Mouse (Mus musculus): ENCODE results near the gene Alk. TPM values are rescaled to one million over a fixed set of nuclear protein-coding genes. Genes with fewer than 3 reads are reported as not detected.
"Not testable (repeated sequence)": the region's sequence is repeated elsewhere in the genome, so short reads cannot be mapped to it uniquely, and the experiment has no call there.

The Alk gene
- total RNA-seq, 2 experiments from 2014 or later: 0.10 TPM; not detected in 1

GRCm38 (mm10) chr17:72532266-72532665 lies 72.2 kb downstream of the Alk start:
- intact Hi-C loops (cut with DNase I): no loop called here
- DNase-seq: no peak

GRCm38 (mm10) chr17:72528481-72528880 lies 75.9 kb downstream of the Alk start:
- intact Hi-C loops (cut with DNase I): loop anchor here (10.0 kb wide), 2 partner anchors 234 to 864 kb away; no protein-coding TSS in a partner anchor
- DNase-seq: no peak

DNA sequence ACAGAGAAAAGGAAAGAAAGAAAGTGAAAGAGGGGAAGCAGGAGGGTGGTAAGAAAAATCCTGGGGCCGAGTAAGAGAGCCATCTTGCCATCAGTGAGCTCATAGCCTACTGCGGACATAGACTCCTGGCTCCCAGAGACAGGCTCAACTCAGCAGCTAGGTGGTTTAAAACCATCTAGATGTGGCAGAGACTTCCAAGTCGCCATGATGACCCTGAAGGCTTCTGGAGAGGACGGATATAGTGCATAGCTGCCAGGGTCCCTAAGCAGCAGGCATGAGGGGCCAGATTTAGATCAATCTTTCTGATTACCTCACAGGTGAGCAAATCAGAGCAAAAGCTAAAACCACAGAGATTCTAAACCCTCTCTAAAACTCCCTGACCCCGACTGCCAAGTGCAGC lies 76.9 kb downstream of the Alk start:
- no peak for DNase-seq
- intact Hi-C loops (cut with DNase I): loop anchor here (10.0 kb wide), 2 partner anchors 233 to 863 kb away; no protein-coding TSS in a partner anchor

DNA sequence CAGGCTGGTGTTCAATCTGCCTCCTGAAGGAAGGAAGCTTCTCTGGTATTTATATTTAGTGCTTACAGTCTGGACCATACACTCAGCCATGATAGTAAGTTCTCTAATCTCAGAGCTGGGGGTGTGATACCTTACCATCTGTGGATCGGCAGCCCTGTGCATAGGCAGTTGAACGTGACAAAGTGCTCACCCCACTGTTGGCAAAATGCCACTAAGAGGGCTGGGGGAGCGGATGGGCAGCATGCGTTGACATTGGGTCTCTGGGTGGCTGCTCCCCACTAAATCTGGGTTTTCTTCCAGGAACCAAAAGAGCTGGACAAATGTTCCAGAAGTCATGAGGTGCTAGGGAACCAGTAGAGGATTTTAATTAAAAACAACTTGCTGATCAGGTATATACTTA lies 78.1 kb downstream of the Alk start:
- no peak for DNase-seq
- intact Hi-C loops (cut with DNase I): loop anchor here (10.0 kb wide), 2 partner anchors 232 to 862 kb away; no protein-coding TSS in a partner anchor

GRCm38 (mm10) chr17:72524839-72525238 lies 79.6 kb downstream of the Alk start:
- intact Hi-C loops (cut with DNase I): loop anchor here (10.0 kb wide), 2 partner anchors 230 to 860 kb away; no protein-coding TSS in a partner anchor
- DNase-seq: no peak

DNA sequence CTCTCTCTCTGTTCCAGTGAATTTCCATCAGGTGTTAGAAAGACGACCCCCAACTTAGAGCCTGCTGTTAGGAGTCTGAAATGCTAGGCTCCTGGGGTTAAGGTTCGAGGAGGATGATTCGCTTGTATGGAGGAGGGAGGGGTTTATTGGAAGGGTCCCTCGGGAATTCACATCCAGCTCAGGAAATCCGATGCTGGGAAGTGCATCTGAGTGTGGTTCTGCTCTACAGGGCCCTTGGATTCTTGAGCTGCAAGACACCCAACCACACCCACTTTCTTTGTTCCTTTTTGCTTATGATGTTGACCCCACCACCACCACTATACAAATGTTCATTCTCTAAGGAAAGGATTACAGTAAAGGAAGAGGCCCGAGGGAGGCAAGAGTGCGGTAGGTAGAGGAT lies 81.4 kb downstream of the Alk start:
- intact Hi-C loops (cut with DNase I): loop anchor here (2.0 to 10.0 kb wide), 3 partner anchors 228 to 858 kb away; no protein-coding TSS in a partner anchor
- no peak for DNase-seq

- intact Hi-C loops (cut with DNase I): loop anchor here (2.0 to 10.0 kb wide), 3 partner anchors 228 to 858 kb away; no protein-coding TSS in a partner anchor
- DNase-seq: peak; percentile 17 to 21
Measured at GRCm38 (mm10) chr17:72522381-72522780, 82.0 kb downstream of the Alk start.

DNA sequence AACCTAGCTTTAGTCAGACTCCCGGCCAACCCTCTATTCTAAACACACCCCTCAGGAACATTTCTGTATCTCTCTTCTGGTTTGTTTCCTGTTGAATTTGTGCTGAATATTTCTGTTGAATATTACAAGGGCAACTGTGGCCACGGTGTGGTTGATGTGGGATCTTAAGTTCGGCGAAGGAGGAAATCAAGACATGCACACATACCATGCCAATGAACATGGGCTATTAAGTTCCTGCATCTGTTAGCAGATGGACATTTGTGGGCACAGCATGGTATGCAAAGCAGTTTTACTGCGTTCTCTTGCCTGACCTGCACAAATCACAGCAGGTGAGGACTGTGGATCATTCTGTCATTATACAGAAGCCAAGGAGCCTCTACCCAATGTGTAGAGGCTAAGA lies 83.1 kb downstream of the Alk start:
- DNase-seq: no peak
- intact Hi-C loops (cut with DNase I): loop anchor here (10.0 kb wide), 2 partner anchors 227 to 857 kb away; no protein-coding TSS in a partner anchor

DNA sequence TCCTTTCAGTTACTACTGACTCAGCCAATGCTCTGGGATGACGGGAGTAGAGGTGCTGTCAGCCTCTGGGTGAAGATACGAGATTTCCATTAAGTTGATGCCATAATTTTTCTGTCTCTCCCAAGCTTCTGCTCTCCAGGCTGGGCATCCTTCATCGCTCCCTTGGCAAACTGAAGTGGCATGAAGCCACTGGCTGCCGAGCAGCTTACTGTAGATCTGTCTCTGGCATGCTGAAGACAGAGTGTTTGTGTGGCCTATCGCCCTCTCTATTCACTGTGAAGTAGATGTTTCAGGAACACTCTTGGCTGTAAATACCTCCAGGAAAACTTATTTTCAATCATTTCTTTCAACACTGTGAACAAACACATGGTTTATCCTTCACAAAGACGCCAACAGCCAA lies 93.7 kb downstream of the Alk start:
- intact Hi-C loops (cut with DNase I): no loop called here
- no peak for DNase-seq

GRCm38 (mm10) chr17:72508678-72509394 lies 95.6 kb downstream of the Alk start:
- intact Hi-C loops (cut with DNase I): no loop called here

GRCm38 (mm10) chr17:72505213-72505612 lies 99.2 kb downstream of the Alk start:
- no peak for DNase-seq
- intact Hi-C loops (cut with DNase I): no loop called here

More at GRCm38 (mm10) chr17:72508678-72509394, 95.6 kb downstream of the Alk start:
- no peak for DNase-seq

GRCm38 (mm10) chr17:72504581-72504980 lies 99.8 kb downstream of the Alk start:
- no peak for DNase-seq
- intact Hi-C loops (cut with DNase I): no loop called here

DNA sequence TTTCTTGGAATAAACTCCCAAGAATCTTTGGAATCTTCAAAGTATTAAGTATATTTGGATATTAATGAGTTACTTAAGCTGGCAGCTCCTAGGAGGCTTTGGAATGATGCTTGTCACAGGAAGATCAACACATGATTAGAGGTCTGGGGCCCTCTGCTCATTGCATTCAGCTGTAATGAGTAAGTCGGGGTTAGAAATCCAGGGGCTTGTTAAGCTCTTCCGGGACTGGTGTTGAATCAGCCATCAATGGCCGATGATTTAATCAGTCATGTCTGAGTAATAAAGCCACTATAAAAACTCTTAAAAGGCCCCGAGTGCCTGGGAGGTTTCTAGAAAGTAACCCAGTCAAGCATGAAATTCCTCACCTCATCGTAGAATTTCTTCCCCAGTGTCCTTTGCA lies 109.0 kb downstream of the Alk start:
- intact Hi-C loops (cut with DNase I): no loop called here
- DNase-seq: no peak

- intact Hi-C loops (cut with DNase I): no loop called here
- no peak for DNase-seq
Measured at GRCm38 (mm10) chr17:72485623-72486022, 118.8 kb downstream of the Alk start.

DNA sequence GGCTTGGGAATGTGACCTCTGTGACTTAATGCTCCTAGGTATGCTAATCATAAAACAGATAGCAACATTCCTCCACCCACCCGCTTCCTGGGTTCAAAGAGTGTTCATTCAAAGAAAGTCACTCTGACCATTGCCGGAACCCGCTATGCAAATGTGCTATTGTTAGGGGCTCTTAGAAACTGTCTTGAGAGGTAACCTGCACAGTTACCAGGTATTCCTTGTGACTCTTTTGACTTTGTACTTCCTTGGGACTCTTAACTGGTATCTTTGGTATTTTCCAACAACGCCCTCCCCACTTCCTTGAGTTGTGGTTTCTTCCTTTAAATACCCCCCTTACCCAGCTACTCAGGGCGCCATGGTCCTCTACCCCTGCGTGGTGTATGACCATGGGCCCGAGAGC lies 125.2 kb downstream of the Alk start:
- intact Hi-C loops (cut with DNase I): not testable (repeated sequence)

DNA sequence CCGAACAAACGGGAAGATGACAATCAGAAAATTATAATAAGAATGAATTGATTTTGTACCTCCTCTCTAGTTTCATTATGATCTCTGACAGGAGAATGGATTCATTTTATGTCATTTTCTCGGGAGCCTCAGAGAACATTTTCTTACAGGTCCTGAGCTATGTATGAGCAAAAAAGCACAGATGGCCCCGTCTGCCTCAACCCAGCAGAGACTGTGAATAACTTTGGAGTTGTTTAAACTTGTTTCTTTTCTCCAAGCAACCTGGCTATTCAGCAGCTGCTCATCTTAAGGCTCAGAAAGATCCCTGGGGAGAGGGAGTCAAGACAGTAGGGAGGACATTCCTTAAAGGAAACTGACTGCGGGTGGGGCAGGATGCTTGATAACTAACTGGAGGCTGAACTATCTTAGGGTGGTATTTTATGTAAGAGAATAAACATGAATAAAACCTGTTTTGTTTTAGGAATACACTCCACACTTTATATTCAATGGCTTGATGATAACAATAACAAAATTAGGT lies 126.5 kb downstream of the Alk start:
- no peak for DNase-seq
- intact Hi-C loops (cut with DNase I): no loop called here

More for the DNA sequence above, 125.2 kb downstream of the Alk start:
- not testable (repeated sequence) for DNase-seq

GRCm38 (mm10) chr17:72476956-72477355 lies 127.5 kb downstream of the Alk start:
- intact Hi-C loops (cut with DNase I): no loop called here
- no peak for DNase-seq

- intact Hi-C loops (cut with DNase I): no loop called here
- no peak for DNase-seq
Measured at GRCm38 (mm10) chr17:72474166-72474565, 130.3 kb downstream of the Alk start.

DNA sequence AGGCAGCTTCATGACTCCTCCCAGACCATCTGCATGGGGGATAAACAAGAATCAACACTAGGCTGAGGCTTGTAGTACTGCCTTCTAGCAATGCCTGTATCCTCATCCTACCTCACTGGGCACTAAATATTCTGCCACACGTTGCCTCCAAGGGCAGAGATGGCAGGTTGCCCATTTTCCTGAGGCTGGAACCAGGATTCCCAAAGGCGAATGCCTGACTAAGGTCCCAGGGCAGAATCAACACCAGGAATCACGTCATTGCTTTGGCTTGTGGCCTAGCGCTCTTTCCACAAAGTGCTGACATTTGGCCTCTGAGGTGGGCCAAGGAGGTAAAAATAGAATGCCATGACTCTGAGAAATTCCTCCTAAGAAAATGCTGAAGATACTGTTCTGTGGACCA lies 155.9 kb downstream of the Alk start:
- intact Hi-C loops (cut with DNase I): no loop called here

DNA sequence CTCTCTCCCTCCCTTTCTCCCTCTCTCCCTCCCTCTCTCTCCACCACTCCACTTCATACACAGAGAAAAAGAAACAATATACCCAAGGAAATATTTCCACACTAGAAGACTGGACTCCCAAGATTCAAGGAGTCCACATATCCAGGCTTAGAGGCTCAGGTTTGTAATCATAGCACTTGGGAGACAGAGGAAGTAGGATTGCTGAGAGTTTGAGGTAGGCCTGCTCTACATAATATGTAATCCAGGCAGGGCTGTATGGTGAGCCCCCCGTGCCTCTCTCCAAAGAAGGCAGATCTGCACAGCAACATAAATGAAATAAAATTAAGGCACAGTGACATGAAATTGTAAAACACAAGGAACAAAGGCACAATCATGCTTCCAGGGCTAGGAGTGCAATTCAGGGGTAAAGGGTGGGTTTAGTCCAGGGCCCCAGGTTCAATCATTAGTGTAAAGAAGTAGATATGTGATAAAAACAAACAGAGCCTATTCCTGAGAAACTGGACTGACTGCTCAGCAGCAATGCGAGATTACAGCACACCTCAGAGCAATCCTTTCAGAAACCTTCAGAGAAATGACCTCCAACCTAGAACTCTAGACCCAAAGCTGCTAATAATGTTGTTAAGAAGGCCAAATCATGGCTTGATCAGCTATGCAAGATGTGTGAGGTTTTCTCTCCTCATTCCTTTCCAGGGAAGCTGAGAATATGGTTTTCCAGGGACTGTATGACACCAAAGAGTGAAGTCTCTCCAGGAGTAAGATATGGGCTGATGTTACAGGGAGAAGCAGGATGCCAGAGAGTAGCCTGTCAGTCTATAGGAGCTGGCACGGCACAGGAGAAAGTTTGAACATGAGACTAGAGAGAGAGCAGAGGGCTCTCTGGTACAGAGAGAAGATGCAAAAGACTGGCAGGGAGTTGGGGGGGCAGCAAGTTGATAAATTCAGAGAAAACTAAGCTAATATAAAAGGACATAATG lies 158.9 kb downstream of the Alk start:
- intact Hi-C loops (cut with DNase I): no loop called here
- DNase-seq: no peak

More for the DNA sequence above, 155.9 kb downstream of the Alk start:
- DNase-seq: peak; percentile 47 to 59

GRCm38 (mm10) chr17:72417451-72417850 lies 187.0 kb downstream of the Alk start:
- DNase-seq: no peak
- intact Hi-C loops (cut with DNase I): no loop called here

Data from gastrocnemius, postnatal 36 days (tissue).